Mouse (Mus musculus): ENCODE data around the gene Gm9046.
"Not testable (repeated sequence)": the region's sequence is repeated elsewhere in the genome, so short reads cannot be mapped to it uniquely, and the experiment has no call there.

Gm9046 gene

GRCm38 (mm10) chr10:118343155-118343554 lies at the start of gene Gm9046:
Gene Gm9046 (minus strand): TSS chr10:118343255.
- not testable (repeated sequence) for DNase-seq (ENCODE audit: extremely low read depth, insufficient read length, low spot score)

GRCm38 (mm10) chr10:118370443-118370842 lies 27.4 kb upstream of the Gm9046 start:
- peak; percentile 36 for DNase-seq (ENCODE audit: extremely low read depth, insufficient read length, low spot score)

- DNase-seq (ENCODE audit: extremely low read depth, insufficient read length, low spot score): no peak
Observed at GRCm38 (mm10) chr10:118369518-118369917, 26.5 kb upstream of the Gm9046 start.

GRCm38 (mm10) chr10:118354005-118354404 lies 10.9 kb upstream of the Gm9046 start, which contains the start of gene Gm9049:
Gene Gm9049 (minus strand): TSS chr10:118354105.
- DNase-seq (ENCODE audit: extremely low read depth, insufficient read length, low spot score): not testable (repeated sequence)

- not testable (repeated sequence) for DNase-seq (ENCODE audit: extremely low read depth, insufficient read length, low spot score)
Observed at GRCm38 (mm10) chr10:118348579-118348978, 5.5 kb upstream of the Gm9046 start, which contains the start of gene Gm9048. Gene Gm9048 (minus strand): TSS chr10:118348679.

GRCm38 (mm10) chr10:118337731-118338130 lies 5.3 kb downstream of the Gm9046 start, which contains the start of gene Gm9045:
Gene Gm9045 (minus strand): TSS chr10:118337831.
- not testable (repeated sequence) for DNase-seq (ENCODE audit: extremely low read depth, insufficient read length, low spot score)

GRCm38 (mm10) chr10:118332308-118332707 lies 10.7 kb downstream of the Gm9046 start, which contains the start of gene Gm9044:
Gene Gm9044 (minus strand): TSS chr10:118332408.
- not testable (repeated sequence) for DNase-seq (ENCODE audit: extremely low read depth, insufficient read length, low spot score)

GRCm38 (mm10) chr10:118326869-118327268 lies 16.2 kb downstream of the Gm9046 start, which contains the start of gene Gm9040:
Gene Gm9040 (minus strand): TSS chr10:118326969.
- DNase-seq (ENCODE audit: extremely low read depth, insufficient read length, low spot score): not testable (repeated sequence)

- DNase-seq (ENCODE audit: extremely low read depth, insufficient read length, low spot score): no peak
Observed at GRCm38 (mm10) chr10:118319024-118319423, 24.0 kb downstream of the Gm9046 start.

- not testable (repeated sequence) for DNase-seq (ENCODE audit: extremely low read depth, insufficient read length, low spot score)
Observed at GRCm38 (mm10) chr10:118302133-118302532, 40.9 kb downstream of the Gm9046 start.

GRCm38 (mm10) chr10:118294938-118295337 lies 48.1 kb downstream of the Gm9046 start, which contains the start of gene Iltifb:
Gene Iltifb (minus strand): TSS chr10:118295038.
- DNase-seq (ENCODE audit: extremely low read depth, insufficient read length, low spot score): no peak

Data from 3134 (cell line).